Mouse (Mus musculus) heart, embryonic 15.5 days (tissue): ENCODE data around the gene Hdhd5. TPM values are rescaled to one million over a fixed set of nuclear protein-coding genes. Genes with fewer than 3 reads are reported as not detected.
A peak's percentile ranks its signal among the peaks of the same experiment; 100 is the strongest.

ENCODE experiments used
- ATAC-seq: fragments of 200-750 bp; cut with Nextera tagmentation; replicated peaks from 2 replicates; pipeline ENCODE4 v1.8.0; 2017; ENCODE audit warnings: low read depth, moderate TSS enrichment; ENCODE audit not compliant: insufficient number of reproducible peaks, insufficient read depth, low FRiP score
- H3K27ac ChIP-seq: fragments of 300-500 bp; sonication (generic); 2 replicates; pipeline ENCODE4 v1.5.1; 2015; ENCODE audit warnings: mild to moderate bottlenecking, inconsistent platforms
- H3K27me3 ChIP-seq: fragments of 300-500 bp; sonication (generic); 2 replicates; pipeline ENCODE4 v1.6.1; 2015; ENCODE audit warnings: inconsistent platforms
- H3K36me3 ChIP-seq: fragments of 300-500 bp; sonication (generic); 2 replicates; pipeline ENCODE4 v1.6.1; 2015; ENCODE audit warnings: mild to moderate bottlenecking, inconsistent platforms
- H3K4me1 ChIP-seq: fragments of 300-500 bp; sonication (generic); replicated peaks from 2 replicates; pipeline ENCODE4 v1.6.1; 2015; ENCODE audit warnings: inconsistent platforms
- H3K4me2 ChIP-seq: fragments of 300-500 bp; sonication (generic); 2 replicates; pipeline ENCODE4 v1.6.1; 2015; ENCODE audit warnings: inconsistent platforms, mild to moderate bottlenecking, moderate library complexity
- H3K4me3 ChIP-seq: fragments of 300-500 bp; sonication (generic); 2 replicates; pipeline ENCODE4 v1.5.1; 2015; ENCODE audit warnings: mild to moderate bottlenecking, inconsistent platforms
- H3K9ac ChIP-seq: fragments of 300-500 bp; sonication (generic); 2 replicates; pipeline ENCODE4 v1.6.1; 2015; ENCODE audit warnings: mild to moderate bottlenecking, inconsistent platforms
- H3K9me3 ChIP-seq: fragments of 300-500 bp; sonication (generic); replicated peaks from 2 replicates; pipeline ENCODE4 v1.6.1; 2016; ENCODE audit warnings: inconsistent platforms
- WGBS: fragments of 180-500 bp; shearing (Covaris S2); methylation state at CpG from one replicate; pipeline ENCODE4 v1.1.7; 2015; ENCODE audit warnings: mixed read lengths; 5-methylcytosine and 5-hydroxymethylcytosine counted together
- polyA plus RNA-seq: library from polyadenylated mRNA; unstranded; fragments of >200 nt; fragmentation: Nextera tagmentation; extraction: Ambion mirVana; gene quantifications from 2 replicates; pipeline ENCODE4 v1.2.1, GENCODE M21; 2015

Hdhd5 gene
- polyA plus RNA-seq, 1 experiment from 2014 or later, result 12.4 TPM

GRCm38 (mm10) chr6:120482021-120482420 is 49.1 kb downstream of the Hdhd5 start:
- Histone ChIP-seq H3K27ac (no peak overlapping the region), H3K4me2 (no peak overlapping the region), H3K9ac (no peak overlapping the region), H3K4me1 (peaks cover 22% of the 10 kb centered on the region), H3K36me3 (0 out of 2 replicates have a peak, but pooled peaks cover 2% of the 10 kb centered on the region), H3K9me3 (no peaks in the 10 kb centered on the region), H3K27me3 (0 out of 2 replicates have a peak, but pooled peaks cover 1% of the 10 kb centered on the region), H3K4me3 (no peak overlapping the region)
- no peak for ATAC-seq
- WGBS, result 88% methylated on average over 14 of the region's 14 CpGs

GRCm38 (mm10) chr6:120481538-120481937 is 49.6 kb downstream of the Hdhd5 start:
- WGBS, result 91% methylated on average over 6 of the region's 6 CpGs

GRCm38 (mm10) chr6:120480361-120480760 is 50.8 kb downstream of the Hdhd5 start:
- ATAC-seq, result no peak
- H3K36me3 ChIP-seq, result 0 out of 2 replicates have a peak, but pooled peaks cover 3% of the 10 kb centered on the region
- no peaks in the 10 kb centered on the region for H3K9me3 ChIP-seq
- H3K27me3 ChIP-seq, result no peaks in the 10 kb centered on the region
- no peak overlapping the region for H3K27ac ChIP-seq
- no peak overlapping the region for H3K4me2 ChIP-seq
- H3K4me3 ChIP-seq, result no peak overlapping the region
- H3K9ac ChIP-seq, result no peak overlapping the region
- 86% methylated on average over 5 of the region's 5 CpGs for WGBS
- H3K4me1 ChIP-seq, result peaks cover 17% of the 10 kb centered on the region

More at GRCm38 (mm10) chr6:120481538-120481937, 49.6 kb downstream of the Hdhd5 start:
- no peak for ATAC-seq
- no peak overlapping the region for H3K4me3 ChIP-seq
- H3K27ac ChIP-seq, result no peak overlapping the region
- no peak overlapping the region for H3K9ac ChIP-seq
- no peak overlapping the region for H3K4me2 ChIP-seq
- H3K4me1 ChIP-seq, result peaks cover 22% of the 10 kb centered on the region
- 0 out of 2 replicates have a peak, but pooled peaks cover 3% of the 10 kb centered on the region for H3K36me3 ChIP-seq
- H3K27me3 ChIP-seq, result no peaks in the 10 kb centered on the region
- no peaks in the 10 kb centered on the region for H3K9me3 ChIP-seq

GRCm38 (mm10) chr6:120479302-120479701 is 51.8 kb downstream of the Hdhd5 start:
- H3K4me3 ChIP-seq, result no peak overlapping the region

GRCm38 (mm10) chr6:120475288-120475687 is 55.8 kb downstream of the Hdhd5 start:
- Histone ChIP-seq H3K4me1 (peaks cover 30% of the 10 kb centered on the region), H3K4me2 (no peak overlapping the region), H3K36me3 (0 out of 2 replicates have a peak, but pooled peaks cover 3% of the 10 kb centered on the region), H3K9ac (no peak overlapping the region), H3K27ac (no peak overlapping the region), H3K27me3 (no peaks in the 10 kb centered on the region), H3K4me3 (no peak overlapping the region), H3K9me3 (no peaks in the 10 kb centered on the region)
- ATAC-seq, result no peak
- WGBS, result 83% methylated on average over 8 of the region's 8 CpGs

More at GRCm38 (mm10) chr6:120479302-120479701, 51.8 kb downstream of the Hdhd5 start:
- 50% methylated on average over 2 of the region's 2 CpGs for WGBS
- no peak overlapping the region for H3K4me2 ChIP-seq
- H3K27me3 ChIP-seq, result no peaks in the 10 kb centered on the region
- no peak overlapping the region for H3K27ac ChIP-seq
- H3K4me1 ChIP-seq, result peaks cover 9% of the 10 kb centered on the region; the same call in 1 of the 2 replicates
- H3K9me3 ChIP-seq, result no peaks in the 10 kb centered on the region
- no peak for ATAC-seq
- H3K36me3 ChIP-seq, result 0 out of 2 replicates have a peak, but pooled peaks cover 3% of the 10 kb centered on the region
- no peak overlapping the region for H3K9ac ChIP-seq

- no peak overlapping the region for H3K27ac ChIP-seq
- no peak overlapping the region for H3K9ac ChIP-seq
- WGBS, result 52% methylated on average over 5 of the region's 5 CpGs
- no peak overlapping the region for H3K4me2 ChIP-seq
- no peaks in the 10 kb centered on the region for H3K27me3 ChIP-seq
- ATAC-seq, result no peak
- H3K9me3 ChIP-seq, result no peaks in the 10 kb centered on the region
- H3K4me1 ChIP-seq, result peaks cover 40% of the 10 kb centered on the region
- no peak overlapping the region for H3K4me3 ChIP-seq
- H3K36me3 ChIP-seq, result 0 out of 2 replicates have a peak, but pooled peaks cover 3% of the 10 kb centered on the region
These were observed 57.7 kb downstream of the Hdhd5 start for GRCm38 (mm10) chr6:120473427-120473826.

- Histone ChIP-seq H3K4me1 (peaks cover 40% of the 10 kb centered on the region), H3K27ac (peak overlapping the region; percentile 83), H3K9ac (no peak overlapping the region), H3K4me3 (no peak overlapping the region), H3K27me3 (no peaks in the 10 kb centered on the region), H3K36me3 (0 out of 2 replicates have a peak, but pooled peaks cover 3% of the 10 kb centered on the region), H3K9me3 (no peaks in the 10 kb centered on the region), H3K4me2 (peak overlapping the region; percentile 29)
- WGBS, result 39% methylated on average over 8 of the region's 8 CpGs
- ATAC-seq, result no peak
These were observed 58.5 kb downstream of the Hdhd5 start for GRCm38 (mm10) chr6:120472455-120473140.

GRCm38 (mm10) chr6:120471991-120472441 is 59.1 kb downstream of the Hdhd5 start:
- Histone ChIP-seq H3K9ac (0 out of 2 replicates have a peak overlapping the region, but pooled peaks have one; percentile 2), H3K9me3 (no peaks in the 10 kb centered on the region), H3K4me1 (peaks cover 40% of the 10 kb centered on the region), H3K27me3 (no peaks in the 10 kb centered on the region), H3K4me2 (peak overlapping the region; percentile 29), H3K36me3 (0 out of 2 replicates have a peak, but pooled peaks cover 2% of the 10 kb centered on the region), H3K27ac (peak overlapping the region; percentile 83), H3K4me3 (no peak overlapping the region)
- 10% methylated on average over 5 of the region's 5 CpGs for WGBS
- ATAC-seq, result peak; percentile 61

GRCm38 (mm10) chr6:120470666-120471065 is 60.5 kb downstream of the Hdhd5 start:
- H3K27ac ChIP-seq, result no peak overlapping the region
- 61% methylated on average over 1 of the region's 1 CpGs for WGBS
- H3K9me3 ChIP-seq, result no peaks in the 10 kb centered on the region
- H3K4me2 ChIP-seq, result no peak overlapping the region
- no peak overlapping the region for H3K4me3 ChIP-seq
- no peaks in the 10 kb centered on the region for H3K27me3 ChIP-seq
- no peaks in the 10 kb centered on the region for H3K36me3 ChIP-seq
- H3K4me1 ChIP-seq, result peaks cover 40% of the 10 kb centered on the region
- ATAC-seq, result no peak
- no peak overlapping the region for H3K9ac ChIP-seq

- no peak overlapping the region for H3K4me2 ChIP-seq
- no peak overlapping the region for H3K9ac ChIP-seq
- H3K9me3 ChIP-seq, result no peaks in the 10 kb centered on the region
- H3K4me1 ChIP-seq, result peaks cover 40% of the 10 kb centered on the region
- H3K36me3 ChIP-seq, result no peaks in the 10 kb centered on the region
- no peak overlapping the region for H3K27ac ChIP-seq
- no peak overlapping the region for H3K4me3 ChIP-seq
- ATAC-seq, result no peak
- peaks cover 4% of the 10 kb centered on the region; the same call in 1 of the 2 replicates for H3K27me3 ChIP-seq
These were observed 61.3 kb downstream of the Hdhd5 start for GRCm38 (mm10) chr6:120469770-120470169.

- peaks cover 9% of the 10 kb centered on the region; the same call in 1 of the 2 replicates for H3K27me3 ChIP-seq
- H3K4me3 ChIP-seq, result no peak overlapping the region
- H3K9ac ChIP-seq, result no peak overlapping the region
- no peak overlapping the region for H3K4me2 ChIP-seq
- H3K9me3 ChIP-seq, result no peaks in the 10 kb centered on the region
- no peak for ATAC-seq
- H3K36me3 ChIP-seq, result no peaks in the 10 kb centered on the region
- H3K4me1 ChIP-seq, result peaks cover 45% of the 10 kb centered on the region
- 68% methylated on average over 3 of the region's 3 CpGs for WGBS
- H3K27ac ChIP-seq, result no peak overlapping the region
These were observed 61.9 kb downstream of the Hdhd5 start for GRCm38 (mm10) chr6:120469268-120469667.
